Mouse (Mus musculus): Measurements from ENCODE around the gene Selenon.

Gene Selenon

GRCm38 (mm10) chr4:134551494-134552316 is at the start of gene Selenon:
Gene Selenon (minus strand): TSS chr4:134552166.
- DNase-seq (ENCODE audit: low read depth, low spot score), result no peak

- no peak for DNase-seq (ENCODE audit: low read depth, low spot score)
Measured at GRCm38 (mm10) chr4:134601404-134601803, 49.4 kb upstream of the Selenon start.

- DNase-seq (ENCODE audit: low read depth, low spot score), result no peak
Measured at GRCm38 (mm10) chr4:134600777-134601176, 48.8 kb upstream of the Selenon start.

GRCm38 (mm10) chr4:134600060-134600459 is 48.1 kb upstream of the Selenon start:
- no peak for DNase-seq (ENCODE audit: low read depth, low spot score)

GRCm38 (mm10) chr4:134596816-134597692 is 45.1 kb upstream of the Selenon start:
- DNase-seq (ENCODE audit: low read depth, low spot score), result no peak

- DNase-seq (ENCODE audit: low read depth, low spot score), result no peak
Measured at GRCm38 (mm10) chr4:134594731-134595439, 42.9 kb upstream of the Selenon start.

- DNase-seq (ENCODE audit: low read depth, low spot score), result no peak
Measured at GRCm38 (mm10) chr4:134592442-134592841, 40.5 kb upstream of the Selenon start.

GRCm38 (mm10) chr4:134591506-134592061 is 39.6 kb upstream of the Selenon start:
- DNase-seq (ENCODE audit: low read depth, low spot score), result no peak

GRCm38 (mm10) chr4:134590227-134590926 is 38.4 kb upstream of the Selenon start:
- no peak for DNase-seq (ENCODE audit: low read depth, low spot score)

- no peak for DNase-seq (ENCODE audit: low read depth, low spot score)
Measured at GRCm38 (mm10) chr4:134589786-134590185, 37.8 kb upstream of the Selenon start.

GRCm38 (mm10) chr4:134588951-134589350 is 37.0 kb upstream of the Selenon start:
- DNase-seq (ENCODE audit: low read depth, low spot score), result no peak

- no peak for DNase-seq (ENCODE audit: low read depth, low spot score)
Measured at GRCm38 (mm10) chr4:134588287-134588686, 36.3 kb upstream of the Selenon start.

- DNase-seq (ENCODE audit: low read depth, low spot score), result no peak
Measured at GRCm38 (mm10) chr4:134587636-134588197, 35.8 kb upstream of the Selenon start.

- DNase-seq (ENCODE audit: low read depth, low spot score), result no peak
Measured at GRCm38 (mm10) chr4:134586631-134587030, 34.7 kb upstream of the Selenon start.

GRCm38 (mm10) chr4:134586126-134586525 is 34.2 kb upstream of the Selenon start:
- DNase-seq (ENCODE audit: low read depth, low spot score), result no peak

- no peak for DNase-seq (ENCODE audit: low read depth, low spot score)
Measured at GRCm38 (mm10) chr4:134583513-134583912, 31.5 kb upstream of the Selenon start.

- no peak for DNase-seq (ENCODE audit: low read depth, low spot score)
Measured at GRCm38 (mm10) chr4:134581365-134581764, 29.4 kb upstream of the Selenon start.

GRCm38 (mm10) chr4:134580351-134581148 is 28.6 kb upstream of the Selenon start:
- no peak for DNase-seq (ENCODE audit: low read depth, low spot score)

GRCm38 (mm10) chr4:134579620-134580019 is 27.7 kb upstream of the Selenon start:
- DNase-seq (ENCODE audit: low read depth, low spot score), result no peak

GRCm38 (mm10) chr4:134579212-134579611 is 27.2 kb upstream of the Selenon start:
- DNase-seq (ENCODE audit: low read depth, low spot score), result no peak

All from forelimb bud, embryonic 11.5 days (tissue).